Comparison of ENCODE assay signal across 8 mouse cellular contexts in genomic region chr12:52503456-52504320, GRCm38 (mm10). TPM values are rescaled to one million over a fixed set of nuclear protein-coding genes. Genes with fewer than 3 reads are reported as not detected.
A peak's percentile ranks its signal among the peaks of the same experiment; 100 is the strongest.
DNase-seq lines count a peak whose midpoint lies in the region; ATAC-seq and TF ChIP-seq lines count a peak whose summit lies in the region.

Gene Arhgap5, plus strand, starts transcription at chr12:52503972.

- peak within 1 kb of the TSS; percentile 99 for H3K27ac ChIP-seq in forebrain, embryonic 10.5 days
- H3K27ac ChIP-seq in heart, embryonic 15.5 days: peak within 1 kb of the TSS; percentile 100
- peak within 1 kb of the TSS; percentile 62 for H3K27ac ChIP-seq in liver, embryonic 14.5 days
- H3K27ac ChIP-seq in neural tube, embryonic 11.5 days (ENCODE audit: low read depth, low read length): peak within 1 kb of the TSS; percentile 99
- peak within 1 kb of the TSS; percentile 100 for H3K27ac ChIP-seq in stomach, postnatal 0 days (replicated peaks)

- ATAC-seq in heart, embryonic 15.5 days (replicated peaks; ENCODE audit: insufficient number of reproducible peaks, insufficient read depth, low FRiP score, low read depth): peak; percentile 96
- ATAC-seq in liver, embryonic 14.5 days (ENCODE audit: insufficient read depth): peak; percentile 93
- peak; percentile 95 for ATAC-seq in neural tube, embryonic 11.5 days (ENCODE audit: insufficient read depth, low FRiP score, low TSS enrichment)
- ATAC-seq in stomach, postnatal 0 days (ENCODE audit: low FRiP score, low TSS enrichment): peak; percentile 96

- 1% methylated on average over 107 of the region's 119 CpGs for WGBS in forebrain, embryonic 10.5 days
- WGBS in heart, embryonic 15.5 days: under 1% methylated on average over 96 of the region's 119 CpGs
- under 1% methylated on average over 69 of the region's 119 CpGs for WGBS in liver, embryonic 14.5 days (ENCODE audit: insufficient replicate concordance)
- WGBS in neural tube, embryonic 11.5 days: under 1% methylated on average over 67 of the region's 119 CpGs
- under 1% methylated on average over 39 of the region's 119 CpGs for WGBS in stomach, postnatal 0 days

- H3K4me1 ChIP-seq in forebrain, embryonic 10.5 days: peaks cover 35% of the 10 kb centered on the region
- peaks cover 9% of the 10 kb centered on the region; the same call in 1 of the 2 replicates for H3K4me1 ChIP-seq in heart, embryonic 15.5 days (replicated peaks)
- peaks cover 0 to 4% of the 10 kb centered on the region in 2 experiments; a peak in 1 of 4 replicates for H3K4me1 ChIP-seq in liver, embryonic 14.5 days (replicated peaks; ENCODE audit: control insufficient read depth in 2 of 2, insufficient read depth in 2 of 2, low read length in 1 of 2)
- peaks cover 5% of the 10 kb centered on the region for H3K4me1 ChIP-seq in neural tube, embryonic 11.5 days (ENCODE audit: control insufficient read depth, insufficient read depth, low read length)
- no peaks in the 10 kb centered on the region for H3K4me1 ChIP-seq in stomach, postnatal 0 days (replicated peaks; ENCODE audit: control insufficient read depth, insufficient read depth)

- H3K36me3 ChIP-seq in forebrain, embryonic 10.5 days (replicated peaks): peaks cover 8% of the 10 kb centered on the region
- H3K36me3 ChIP-seq in heart, embryonic 15.5 days: no peaks in the 10 kb centered on the region
- H3K36me3 ChIP-seq in liver, embryonic 14.5 days (replicated peaks; ENCODE audit: control insufficient read depth, insufficient read depth, low read depth): no peaks in the 10 kb centered on the region
- no peaks in the 10 kb centered on the region for H3K36me3 ChIP-seq in neural tube, embryonic 11.5 days (ENCODE audit: control insufficient read depth, insufficient read depth, low read length)
- no peaks in the 10 kb centered on the region for H3K36me3 ChIP-seq in stomach, postnatal 0 days (ENCODE audit: control insufficient read depth, insufficient read depth, low read length)

- no peaks in the 10 kb centered on the region for H3K9me3 ChIP-seq in forebrain, embryonic 10.5 days
- H3K9me3 ChIP-seq in heart, embryonic 15.5 days (replicated peaks): no peaks in the 10 kb centered on the region
- no peaks in the 10 kb centered on the region for H3K9me3 ChIP-seq in liver, embryonic 14.5 days (ENCODE audit: control insufficient read depth, low read length)
- H3K9me3 ChIP-seq in neural tube, embryonic 11.5 days (ENCODE audit: control insufficient read depth, low read length): no peaks in the 10 kb centered on the region
- H3K9me3 ChIP-seq in stomach, postnatal 0 days (ENCODE audit: control insufficient read depth, low read length): no peaks in the 10 kb centered on the region

- DNase-seq in CD8-positive naive resting alpha-beta T cell, adult 2 months (ENCODE audit: low read depth in 2 of 2, low spot score in 2 of 2): peak; percentile 45 to 60
- DNase-seq in c-Kit-positive CD71-negative TER-119-negative erythroid progenitor cells, embryonic 14.5 days (ENCODE audit: low read depth): peak; percentile 68
- DNase-seq in forebrain, embryonic 10.5 days (ENCODE audit: extremely low spot score, low spot score): peak; percentile 94
- DNase-seq in kidney, postnatal 25 days: peak; percentile 97 to 99
- DNase-seq in liver, embryonic 14.5 days (ENCODE audit: low read depth in 3 of 3, low spot score in 3 of 3): peak; percentile 54 to 72 (median 70)
- DNase-seq in neural tube, embryonic 11.5 days (ENCODE audit: low spot score): peak; percentile 100
- peak; percentile 99 for DNase-seq in stomach, postnatal 0 days (ENCODE audit: low spot score)

- TF ChIP-seq CTCF in liver, embryonic 14.5 days (IDR thresholded peaks at IDR 0.05; ENCODE audit: low read depth): no peak
- no peak; the same call in 1 of the 2 replicates for TF ChIP-seq CTCF in stomach, postnatal 0 days (IDR thresholded peaks at IDR 0.05; ENCODE audit: low read depth)

- H3K27me3 ChIP-seq in forebrain, embryonic 10.5 days (ENCODE audit: poor library complexity, severe bottlenecking): no peaks in the 10 kb centered on the region
- no peaks in the 10 kb centered on the region for H3K27me3 ChIP-seq in heart, embryonic 15.5 days
- no peaks in the 10 kb centered on the region; the same call in 1 of the 2 replicates for H3K27me3 ChIP-seq in liver, embryonic 14.5 days (ENCODE audit: control insufficient read depth, insufficient read depth, low read length)
- no peaks in the 10 kb centered on the region for H3K27me3 ChIP-seq in neural tube, embryonic 11.5 days (ENCODE audit: control insufficient read depth, insufficient read depth, low read length)
- H3K27me3 ChIP-seq in stomach, postnatal 0 days (ENCODE audit: control insufficient read depth, insufficient read depth, low read length): no peaks in the 10 kb centered on the region

- no peak for TF ChIP-seq EP300 in liver, embryonic 14.5 days (IDR thresholded peaks at IDR 0.05; ENCODE audit: low read depth)
- TF ChIP-seq EP300 in stomach, postnatal 0 days (optimal IDR thresholded peaks at IDR 0.05): no peak

- H3K4me3 ChIP-seq in forebrain, embryonic 10.5 days: peak within 1 kb of the TSS; percentile 87
- H3K4me3 ChIP-seq in heart, embryonic 15.5 days: peak within 1 kb of the TSS; percentile 99
- peak within 1 kb of the TSS; percentile 88 to 94 for H3K4me3 ChIP-seq in liver, embryonic 14.5 days (ENCODE audit: insufficient read depth in 1 of 2, low read depth in 2 of 2, low read length in 2 of 2)
- H3K4me3 ChIP-seq in neural tube, embryonic 11.5 days (ENCODE audit: low read depth, low read length): peak within 1 kb of the TSS; percentile 62
- H3K4me3 ChIP-seq in stomach, postnatal 0 days (ENCODE audit: low read depth, low read length): peak within 1 kb of the TSS; percentile 92

- peak within 1 kb of the TSS; percentile 75 for H3K4me2 ChIP-seq in heart, embryonic 15.5 days
- peak within 1 kb of the TSS; percentile 87 for H3K4me2 ChIP-seq in liver, embryonic 14.5 days (ENCODE audit: low read depth)
- peak within 1 kb of the TSS; percentile 48 for H3K4me2 ChIP-seq in neural tube, embryonic 11.5 days (ENCODE audit: low read depth)
- peak within 1 kb of the TSS; percentile 67 for H3K4me2 ChIP-seq in stomach, postnatal 0 days (replicated peaks; ENCODE audit: low read depth)

- peak within 1 kb of the TSS; percentile 97 for H3K9ac ChIP-seq in heart, embryonic 15.5 days
- H3K9ac ChIP-seq in liver, embryonic 14.5 days (replicated peaks): peak within 1 kb of the TSS; percentile 81
- peak within 1 kb of the TSS; percentile 95 for H3K9ac ChIP-seq in neural tube, embryonic 11.5 days (ENCODE audit: low read length)
- peak within 1 kb of the TSS; percentile 99 for H3K9ac ChIP-seq in stomach, postnatal 0 days (ENCODE audit: low read length)

RNA-seq across cellular contexts. Expression of gene Arhgap5, which starts in this region (rescaled TPM):
- 44.8 and 48.0 TPM in 2 replicates for polyA plus RNA-seq in forebrain, embryonic 10.5 days (2016; fragmentation: Nextera tagmentation; extraction: Ambion mirVana)
- 31.0 and 31.7 TPM in 2 replicates for polyA plus RNA-seq in heart, embryonic 15.5 days (2015; fragmentation: Nextera tagmentation; extraction: Ambion mirVana)
- 2.6 and 3.5 TPM in 2 replicates for polyA plus RNA-seq in liver, embryonic 14.5 days (2012; rRNA removed)
- 7.8 and 9.4 TPM in 2 replicates for polyA plus RNA-seq in liver, embryonic 14.5 days (2014; fragmentation: Nextera tagmentation; extraction: Ambion mirVana)
- 48.3 and 50.7 TPM in 2 replicates for polyA plus RNA-seq in neural tube, embryonic 11.5 days (2014; fragmentation: Nextera tagmentation; extraction: Ambion mirVana)
- 24.8 and 25.5 TPM in 2 replicates for polyA plus RNA-seq in stomach, postnatal 0 days (2015; fragmentation: Nextera tagmentation; extraction: Ambion mirVana)

Comparison
In these comparisons a context has a peak if more than half of its experiments do, and no peak if none do; other contexts are left out.
1. Peak in every context shown above with its lines: DNase-seq, ATAC-seq, H3K4me3 ChIP-seq and H3K27ac ChIP-seq.